Mouse (Mus musculus) heart, embryonic 12.5 days (tissue): Measurements from ENCODE around the gene Epc2. TPM values are rescaled to one million over a fixed set of nuclear protein-coding genes. Genes with fewer than 3 reads are reported as not detected.
A peak's percentile ranks its signal among the peaks of the same experiment; 100 is the strongest.

Experiments
- ATAC-seq: fragments of 200-750 bp; cut with Nextera tagmentation; 2 replicates; pipeline ENCODE4 v1.8.0; 2017; ENCODE audit warnings: moderate TSS enrichment, moderate library complexity; ENCODE audit not compliant: insufficient number of reproducible peaks, low FRiP score
- H3K27ac ChIP-seq: fragments of 300-500 bp; sonication (generic); 2 replicates; pipeline ENCODE4 v1.5.1; 2016; ENCODE audit warnings: mild to moderate bottlenecking, moderate library complexity; ENCODE audit not compliant: poor library complexity, severe bottlenecking
- H3K27me3 ChIP-seq: fragments of 300-500 bp; sonication (generic); replicated peaks from 2 replicates; pipeline ENCODE4 v1.6.1; 2016; ENCODE audit warnings: mild to moderate bottlenecking, moderate library complexity
- H3K36me3 ChIP-seq: fragments of 300-500 bp; sonication (generic); 2 replicates; pipeline ENCODE4 v1.6.1; 2016; ENCODE audit warnings: mild to moderate bottlenecking, moderate library complexity
- H3K4me1 ChIP-seq: fragments of 300-500 bp; sonication (generic); replicated peaks from 2 replicates; pipeline ENCODE4 v1.6.1; 2016; ENCODE audit warnings: mild to moderate bottlenecking
- H3K4me2 ChIP-seq: fragments of 300-500 bp; sonication (generic); 2 replicates; pipeline ENCODE4 v1.6.1; 2016; ENCODE audit warnings: mild to moderate bottlenecking, moderate library complexity
- H3K4me3 ChIP-seq: fragments of 300-500 bp; sonication (generic); 2 replicates; pipeline ENCODE4 v1.5.1; 2016; ENCODE audit warnings: mild to moderate bottlenecking
- H3K9ac ChIP-seq: fragments of 300-500 bp; sonication (generic); 2 replicates; pipeline ENCODE4 v1.6.1; 2016; ENCODE audit warnings: mild to moderate bottlenecking, moderate library complexity
- H3K9me3 ChIP-seq: fragments of 300-500 bp; sonication (generic); replicated peaks from 2 replicates; pipeline ENCODE4 v1.6.1; 2016; ENCODE audit warnings: mild to moderate bottlenecking, moderate library complexity
- WGBS: fragments of 180-500 bp; shearing (Covaris S2); methylation state at CpG from one replicate; pipeline ENCODE4 v1.1.7; 2016; 5-methylcytosine and 5-hydroxymethylcytosine counted together
- polyA plus RNA-seq: library from polyadenylated mRNA; unstranded; fragments of >200 nt; fragmentation: Nextera tagmentation; extraction: Ambion mirVana; gene quantifications from 2 replicates; pipeline ENCODE4 v1.2.1, GENCODE M21; 2016

Gene Epc2
- polyA plus RNA-seq, 1 experiment from 2014 or later, result 5.5 TPM

- Histone ChIP-seq H3K4me1 (peaks cover 2% of the 10 kb centered on the region; the same call in 1 of the 2 replicates), H3K27ac (no peak overlapping the region), H3K27me3 (no peaks in the 10 kb centered on the region), H3K4me2 (no peak overlapping the region), H3K9ac (no peak overlapping the region), H3K4me3 (no peak overlapping the region), H3K9me3 (no peaks in the 10 kb centered on the region), H3K36me3 (no peaks in the 10 kb centered on the region)
- no peak for ATAC-seq
- WGBS, result 76% methylated on average over 9 of the region's 9 CpGs
Measured at GRCm38 (mm10) chr2:49433211-49433610, 18.1 kb upstream of the Epc2 start.

GRCm38 (mm10) chr2:49446238-49446637 lies 5.0 kb upstream of the Epc2 start:
- Histone ChIP-seq H3K9me3 (no peaks in the 10 kb centered on the region), H3K4me1 (no peaks in the 10 kb centered on the region), H3K9ac (no peak overlapping the region), H3K27me3 (no peaks in the 10 kb centered on the region), H3K4me3 (no peak overlapping the region), H3K36me3 (no peaks in the 10 kb centered on the region), H3K27ac (no peak overlapping the region), H3K4me2 (no peak overlapping the region)
- no peak for ATAC-seq
- WGBS, result 63% methylated on average over 2 of the region's 2 CpGs

GRCm38 (mm10) chr2:49447586-49448475 lies 3.5 kb upstream of the Epc2 start:
- no peak overlapping the region for H3K4me2 ChIP-seq

GRCm38 (mm10) chr2:49450467-49450866 lies 819 bp upstream of the Epc2 start:
- Histone ChIP-seq H3K36me3 (no peaks in the 10 kb centered on the region), H3K4me1 (0 out of 2 replicates have a peak, but pooled peaks cover 2% of the 10 kb centered on the region)

More at GRCm38 (mm10) chr2:49447586-49448475, 3.5 kb upstream of the Epc2 start:
- H3K27me3 ChIP-seq, result no peaks in the 10 kb centered on the region
- no peak overlapping the region for H3K4me3 ChIP-seq
- H3K4me1 ChIP-seq, result no peaks in the 10 kb centered on the region
- H3K36me3 ChIP-seq, result no peaks in the 10 kb centered on the region
- H3K27ac ChIP-seq, result no peak overlapping the region
- H3K9ac ChIP-seq, result no peak overlapping the region
- 53% methylated on average over 8 of the region's 8 CpGs for WGBS
- no peak for ATAC-seq
- no peaks in the 10 kb centered on the region for H3K9me3 ChIP-seq

GRCm38 (mm10) chr2:49451637-49452211 lies 438 bp downstream of the Epc2 start:
- H3K9me3 ChIP-seq, result no peaks in the 10 kb centered on the region
- under 1% methylated on average over 47 of the region's 64 CpGs for WGBS

More at GRCm38 (mm10) chr2:49450467-49450866, 819 bp upstream of the Epc2 start:
- 26% methylated on average over 4 of the region's 4 CpGs for WGBS
- Histone ChIP-seq H3K4me3 (peak overlapping the region; percentile 92), H3K9me3 (no peaks in the 10 kb centered on the region), H3K9ac (no peak overlapping the region), H3K27ac (no peak overlapping the region), H3K27me3 (no peaks in the 10 kb centered on the region), H3K4me2 (peak overlapping the region; percentile 73)
- ATAC-seq, result no peak

GRCm38 (mm10) chr2:49452451-49453081 lies 1.3 kb downstream of the Epc2 start:
- peak; percentile 52 for ATAC-seq
- Histone ChIP-seq H3K36me3 (no peaks in the 10 kb centered on the region), H3K27ac (peak overlapping the region; percentile 99), H3K4me2 (peak overlapping the region; percentile 92), H3K4me3 (peak overlapping the region; percentile 92), H3K4me1 (peaks cover 8% of the 10 kb centered on the region), H3K9me3 (no peaks in the 10 kb centered on the region), H3K27me3 (no peaks in the 10 kb centered on the region), H3K9ac (peak overlapping the region; percentile 99)
- under 1% methylated on average over 37 of the region's 37 CpGs for WGBS

More at GRCm38 (mm10) chr2:49451637-49452211, 438 bp downstream of the Epc2 start:
- Histone ChIP-seq H3K27ac (peak overlapping the region; percentile 99), H3K9ac (peak overlapping the region; percentile 99), H3K27me3 (no peaks in the 10 kb centered on the region), H3K4me1 (peaks cover 8% of the 10 kb centered on the region), H3K4me3 (peak overlapping the region; percentile 92), H3K4me2 (peak overlapping the region; percentile 92), H3K36me3 (no peaks in the 10 kb centered on the region)
- ATAC-seq, result peak; percentile 92

GRCm38 (mm10) chr2:49457797-49458196 lies 6.5 kb downstream of the Epc2 start:
- WGBS, result 76% methylated on average over 2 of the region's 2 CpGs
- H3K9me3 ChIP-seq, result peaks cover 7% of the 10 kb centered on the region; the same call in 1 of the 2 replicates
- ATAC-seq, result no peak

GRCm38 (mm10) chr2:49465672-49466222 lies 14.5 kb downstream of the Epc2 start:
- Histone ChIP-seq H3K4me2 (no peak overlapping the region), H3K9ac (no peak overlapping the region), H3K27me3 (no peaks in the 10 kb centered on the region), H3K36me3 (peaks cover 4% of the 10 kb centered on the region; the same call in 1 of the 2 replicates), H3K4me1 (peaks cover 14% of the 10 kb centered on the region), H3K4me3 (no peak overlapping the region), H3K27ac (no peak overlapping the region), H3K9me3 (peaks cover 5% of the 10 kb centered on the region; the same call in 1 of the 2 replicates)
- 82% methylated on average over 3 of the region's 3 CpGs for WGBS
- ATAC-seq, result no peak

More at GRCm38 (mm10) chr2:49457797-49458196, 6.5 kb downstream of the Epc2 start:
- Histone ChIP-seq H3K27me3 (no peaks in the 10 kb centered on the region), H3K36me3 (peaks cover 4% of the 10 kb centered on the region; the same call in 1 of the 2 replicates), H3K4me2 (no peak overlapping the region), H3K9ac (no peak overlapping the region), H3K27ac (no peak overlapping the region), H3K4me3 (no peak overlapping the region), H3K4me1 (peaks cover 8% of the 10 kb centered on the region)

GRCm38 (mm10) chr2:49467038-49467437 lies 15.8 kb downstream of the Epc2 start:
- H3K27me3 ChIP-seq, result no peaks in the 10 kb centered on the region
- WGBS, result 94% methylated on average over 1 of the region's 1 CpGs
- no peak overlapping the region for H3K4me2 ChIP-seq
- H3K27ac ChIP-seq, result no peak overlapping the region
- peaks cover 20% of the 10 kb centered on the region for H3K4me1 ChIP-seq
- no peaks in the 10 kb centered on the region for H3K36me3 ChIP-seq
- no peak for ATAC-seq
- no peak overlapping the region for H3K9ac ChIP-seq
- H3K9me3 ChIP-seq, result no peaks in the 10 kb centered on the region
- no peak overlapping the region for H3K4me3 ChIP-seq

- Histone ChIP-seq H3K4me3 (no peak overlapping the region), H3K9me3 (no peaks in the 10 kb centered on the region), H3K36me3 (no peaks in the 10 kb centered on the region), H3K27ac (no peak overlapping the region), H3K4me2 (no peak overlapping the region), H3K27me3 (no peaks in the 10 kb centered on the region), H3K9ac (no peak overlapping the region), H3K4me1 (peaks cover 21% of the 10 kb centered on the region)
- 89% methylated on average over 3 of the region's 3 CpGs for WGBS
- no peak for ATAC-seq
Measured at GRCm38 (mm10) chr2:49471188-49471587, 19.9 kb downstream of the Epc2 start.
